Mouse (Mus musculus) stomach, embryonic 14.5 days (tissue): ENCODE measurements around the gene Gm45062. TPM values are rescaled to one million over a fixed set of nuclear protein-coding genes. Genes with fewer than 3 reads are reported as not detected.

Experiments used
- ATAC-seq: fragments of 200-750 bp; cut with Nextera tagmentation; 2 replicates; pipeline ENCODE4 v1.8.0; 2017; ENCODE audit warnings: low read depth, moderate TSS enrichment; ENCODE audit not compliant: insufficient number of reproducible peaks, insufficient read depth, low FRiP score
- H3K27ac ChIP-seq: fragments of 300-500 bp; sonication (generic); 2 replicates; pipeline ENCODE4 v1.5.1; 2014; ENCODE audit warnings: mild to moderate bottlenecking, low read length, moderate library complexity, mixed read lengths
- H3K27me3 ChIP-seq: fragments of 300-500 bp; sonication (generic); 2 replicates; pipeline ENCODE4 v1.6.1; 2014; ENCODE audit warnings: low read length, control low read depth, mixed read lengths; ENCODE audit not compliant: control insufficient read depth, insufficient read depth
- H3K36me3 ChIP-seq: fragments of 300-500 bp; sonication (generic); 2 replicates; pipeline ENCODE4 v1.6.1; 2014; ENCODE audit warnings: mild to moderate bottlenecking, control low read depth, low read length, moderate library complexity, mixed read lengths; ENCODE audit not compliant: control insufficient read depth, insufficient read depth
- H3K4me1 ChIP-seq: fragments of 300-500 bp; sonication (generic); 2 replicates; pipeline ENCODE4 v1.6.1; 2014; ENCODE audit warnings: low read length, control low read depth, mixed read lengths; ENCODE audit not compliant: control insufficient read depth, insufficient read depth
- H3K4me2 ChIP-seq: fragments of 300-500 bp; sonication (generic); replicated peaks from 2 replicates; pipeline ENCODE4 v1.6.1; 2014; ENCODE audit warnings: low read depth, low read length, control low read depth
- H3K4me3 ChIP-seq: fragments of 300-500 bp; sonication (generic); 2 replicates; pipeline ENCODE4 v1.5.1; 2014; ENCODE audit warnings: low read depth, low read length, control low read depth
- H3K9ac ChIP-seq: fragments of 300-500 bp; sonication (generic); replicated peaks from 2 replicates; pipeline ENCODE4 v1.6.1; 2014; ENCODE audit warnings: low read depth, mild to moderate bottlenecking, control low read depth, low read length, moderate library complexity, mixed read lengths
- H3K9me3 ChIP-seq: fragments of 300-500 bp; sonication (generic); 2 replicates; pipeline ENCODE4 v1.6.1; 2016; ENCODE audit warnings: low read depth, low read length, control low read depth; ENCODE audit not compliant: control insufficient read depth
- WGBS: fragments of 180-500 bp; shearing (Covaris S2); extraction: QIAGEN DNeasy Blood & Tissue Kit; methylation state at CpG from one replicate; pipeline ENCODE4 v1.1.7; 2014; 5-methylcytosine and 5-hydroxymethylcytosine counted together
- polyA plus RNA-seq: library from polyadenylated mRNA; unstranded; fragments of >200 nt; fragmentation: Nextera tagmentation; extraction: Ambion mirVana; gene quantifications from 2 replicates; pipeline ENCODE4 v1.2.1, GENCODE M21; 2014

Gm45062 gene
- polyA plus RNA-seq, 1 experiment from 2014 or later: 11.6 TPM

DNA sequence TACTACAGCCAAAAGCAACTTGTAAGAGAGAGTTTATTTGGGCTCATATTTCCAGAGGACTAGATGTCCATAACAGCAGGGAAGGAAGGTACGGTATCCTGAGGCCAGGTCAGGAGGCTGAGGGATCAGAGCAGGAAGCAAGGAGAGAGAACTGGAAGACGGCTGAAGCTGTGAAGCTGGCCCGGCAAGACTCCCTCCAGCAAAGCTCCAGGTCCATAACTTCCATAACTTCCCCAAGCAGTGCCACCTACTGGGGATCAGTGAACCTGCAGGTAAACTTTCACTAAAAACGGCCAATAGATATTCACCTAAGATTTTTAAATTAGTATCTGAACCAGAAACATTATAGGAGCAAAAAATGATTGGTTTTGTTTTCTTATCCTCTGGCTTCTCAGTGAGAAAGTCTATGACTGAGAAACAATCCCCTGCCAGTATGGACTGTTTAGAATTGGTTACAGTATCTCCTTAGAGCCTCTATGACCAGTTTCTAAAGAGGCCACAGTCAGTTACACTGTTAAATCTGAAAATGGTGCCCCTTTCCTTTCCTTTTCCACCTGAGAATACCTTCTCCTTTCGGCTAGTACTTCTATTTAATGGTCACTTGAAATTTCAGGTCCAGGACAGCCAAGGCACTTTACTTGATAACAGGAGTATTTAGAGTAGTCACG is 15.3 kb downstream of the Gm45062 start:
- H3K27me3 ChIP-seq: no peaks in the 10 kb centered on the region
- H3K9ac ChIP-seq: no peak overlapping the region
- H3K36me3 ChIP-seq: no peaks in the 10 kb centered on the region
- no peaks in the 10 kb centered on the region for H3K9me3 ChIP-seq
- H3K4me2 ChIP-seq: no peak overlapping the region
- H3K27ac ChIP-seq: no peak overlapping the region
- H3K4me1 ChIP-seq: no peaks in the 10 kb centered on the region
- WGBS: 40% methylated on average over 6 of the region's 6 CpGs
- no peak overlapping the region for H3K4me3 ChIP-seq
- no peak for ATAC-seq

DNA sequence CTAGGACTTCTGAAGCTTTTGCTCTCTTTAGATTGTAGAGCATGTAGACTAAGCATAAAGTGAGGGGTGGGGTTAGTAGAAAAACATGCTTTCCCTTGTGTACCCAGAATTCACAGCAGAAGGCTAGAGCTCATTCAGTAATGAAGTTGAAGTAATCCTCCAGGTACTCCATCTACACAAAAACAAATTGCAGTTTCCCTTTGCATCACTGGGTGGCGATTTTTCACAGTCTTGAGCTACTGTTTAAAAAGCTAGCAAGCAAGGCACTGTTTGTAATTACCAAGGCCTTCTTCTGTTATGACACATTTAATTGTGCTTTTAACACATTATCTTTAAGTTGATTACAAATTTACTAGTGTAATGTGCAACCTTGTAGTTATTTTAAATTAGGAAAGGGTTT is 15.8 kb downstream of the Gm45062 start:
- Histone ChIP-seq H3K4me1 (no peaks in the 10 kb centered on the region), H3K36me3 (no peaks in the 10 kb centered on the region), H3K4me3 (no peak overlapping the region), H3K9me3 (no peaks in the 10 kb centered on the region), H3K9ac (no peak overlapping the region), H3K27me3 (no peaks in the 10 kb centered on the region), H3K27ac (no peak overlapping the region), H3K4me2 (no peak overlapping the region)
- WGBS: 10% methylated on average over 1 of the region's 1 CpGs
- no peak for ATAC-seq

DNA sequence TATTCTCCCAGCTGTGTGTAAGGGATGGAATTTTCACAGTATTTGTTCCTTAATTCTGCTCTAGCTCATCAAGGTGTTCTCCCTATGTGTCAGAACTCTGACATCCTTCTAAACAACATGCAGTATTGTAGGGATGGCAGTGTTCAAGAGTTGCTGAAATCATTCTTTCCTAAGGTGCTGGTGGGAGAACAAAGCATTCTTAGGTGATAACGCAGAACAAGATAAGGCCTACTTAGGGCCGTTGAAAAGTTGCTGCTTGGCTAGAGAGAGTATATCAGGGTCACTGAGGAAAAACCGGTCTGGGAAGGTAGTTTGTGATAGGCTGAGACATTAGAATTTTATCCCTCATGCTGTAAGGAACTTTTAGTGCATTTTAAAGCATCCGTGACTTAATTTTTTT is 17.2 kb downstream of the Gm45062 start:
- H3K9ac ChIP-seq: no peak overlapping the region
- H3K36me3 ChIP-seq: no peaks in the 10 kb centered on the region
- H3K4me3 ChIP-seq: no peak overlapping the region
- H3K9me3 ChIP-seq: no peaks in the 10 kb centered on the region
- no peak for ATAC-seq
- 61% methylated on average over 4 of the region's 4 CpGs for WGBS
- no peaks in the 10 kb centered on the region for H3K4me1 ChIP-seq
- no peak overlapping the region for H3K27ac ChIP-seq
- no peaks in the 10 kb centered on the region for H3K27me3 ChIP-seq
- no peak overlapping the region for H3K4me2 ChIP-seq

DNA sequence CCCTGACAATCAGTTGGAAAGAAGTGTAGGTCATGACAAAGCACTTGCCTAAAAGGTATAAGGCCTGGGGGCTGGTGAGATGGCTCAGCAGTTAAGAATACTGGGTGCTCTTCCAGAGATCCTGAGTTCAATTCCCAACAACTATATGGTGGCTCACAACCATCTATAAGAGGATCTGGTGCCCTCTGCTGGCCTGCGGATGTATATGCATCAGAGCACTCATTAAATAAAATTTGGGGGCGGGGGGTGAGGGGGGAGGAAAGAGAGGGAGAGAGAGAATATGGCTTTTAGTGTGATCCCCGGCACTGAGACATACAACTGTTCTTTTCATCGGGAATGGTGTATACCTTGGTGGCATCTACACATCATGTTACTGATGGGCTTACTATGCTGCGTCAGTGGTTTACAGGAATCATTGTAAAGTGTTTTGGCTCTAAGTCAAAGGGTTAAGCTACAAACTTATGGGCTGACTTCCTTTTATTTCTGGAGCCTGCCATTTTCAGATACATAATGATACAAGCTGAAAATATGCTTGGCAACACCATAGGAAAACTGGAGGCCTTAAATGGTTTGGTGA is 19.3 kb downstream of the Gm45062 start:
- ATAC-seq: no peak
- H3K9ac ChIP-seq: no peak overlapping the region
- no peaks in the 10 kb centered on the region for H3K27me3 ChIP-seq
- H3K27ac ChIP-seq: no peak overlapping the region
- WGBS: 78% methylated on average over 5 of the region's 5 CpGs
- no peaks in the 10 kb centered on the region for H3K9me3 ChIP-seq
- no peak overlapping the region for H3K4me2 ChIP-seq
- no peaks in the 10 kb centered on the region for H3K36me3 ChIP-seq
- H3K4me3 ChIP-seq: no peak overlapping the region
- H3K4me1 ChIP-seq: no peaks in the 10 kb centered on the region

DNA sequence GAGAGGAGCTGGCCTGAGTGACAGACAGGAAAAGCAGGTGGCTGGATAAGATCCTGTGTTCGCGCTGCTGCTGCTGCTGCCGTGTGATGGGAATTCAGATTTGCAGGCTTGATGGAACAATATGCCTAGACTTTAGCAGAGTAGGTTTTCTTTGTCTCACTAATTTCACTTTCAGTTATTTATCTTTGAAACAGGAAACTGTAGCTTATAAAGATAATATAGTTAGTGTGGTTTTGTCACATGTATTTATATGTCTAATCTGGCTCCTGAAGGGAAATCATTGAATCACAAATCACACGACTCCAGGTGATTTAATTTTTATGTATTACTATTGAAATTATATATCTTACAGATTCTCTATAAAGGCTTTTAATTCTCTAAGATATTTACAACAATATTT is 24.0 kb downstream of the Gm45062 start:
- no peaks in the 10 kb centered on the region for H3K9me3 ChIP-seq
- 78% methylated on average over 4 of the region's 4 CpGs for WGBS
- no peaks in the 10 kb centered on the region for H3K4me1 ChIP-seq
- H3K36me3 ChIP-seq: no peaks in the 10 kb centered on the region
- H3K27ac ChIP-seq: no peak overlapping the region
- H3K9ac ChIP-seq: no peak overlapping the region
- no peak overlapping the region for H3K4me3 ChIP-seq
- H3K27me3 ChIP-seq: no peaks in the 10 kb centered on the region
- no peak overlapping the region for H3K4me2 ChIP-seq
- no peak for ATAC-seq

DNA sequence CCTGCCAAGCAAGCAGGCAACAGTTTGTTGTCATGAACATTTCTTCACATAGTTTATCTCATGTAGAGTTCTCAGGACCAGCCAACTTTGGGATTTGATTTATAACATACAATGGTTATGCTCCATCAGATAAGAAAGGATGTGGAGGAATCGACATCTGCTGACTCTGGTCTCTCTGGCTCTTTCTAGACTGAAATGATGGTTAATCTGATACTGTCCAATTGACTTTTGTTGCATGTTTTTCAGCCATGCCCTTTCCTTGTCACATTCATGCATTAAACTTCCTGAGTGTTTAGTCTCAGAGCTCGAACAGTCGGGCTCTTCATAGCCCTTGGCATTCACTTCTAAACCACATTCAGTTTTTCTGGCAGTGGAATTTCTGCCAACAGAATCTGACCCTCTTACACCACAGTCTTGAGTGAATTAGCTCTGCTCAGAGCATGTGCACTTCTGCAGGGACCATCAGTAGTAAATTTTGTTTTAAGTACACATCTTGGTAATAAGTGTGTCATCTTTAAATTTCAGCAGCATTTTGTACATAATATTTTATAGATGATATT is 26.2 kb downstream of the Gm45062 start:
- no peaks in the 10 kb centered on the region for H3K9me3 ChIP-seq
- no peak overlapping the region for H3K4me3 ChIP-seq
- H3K36me3 ChIP-seq: no peaks in the 10 kb centered on the region
- ATAC-seq: no peak
- H3K4me1 ChIP-seq: no peaks in the 10 kb centered on the region
- no peak overlapping the region for H3K9ac ChIP-seq
- H3K4me2 ChIP-seq: no peak overlapping the region
- H3K27ac ChIP-seq: no peak overlapping the region
- 68% methylated on average over 3 of the region's 3 CpGs for WGBS
- no peaks in the 10 kb centered on the region for H3K27me3 ChIP-seq

DNA sequence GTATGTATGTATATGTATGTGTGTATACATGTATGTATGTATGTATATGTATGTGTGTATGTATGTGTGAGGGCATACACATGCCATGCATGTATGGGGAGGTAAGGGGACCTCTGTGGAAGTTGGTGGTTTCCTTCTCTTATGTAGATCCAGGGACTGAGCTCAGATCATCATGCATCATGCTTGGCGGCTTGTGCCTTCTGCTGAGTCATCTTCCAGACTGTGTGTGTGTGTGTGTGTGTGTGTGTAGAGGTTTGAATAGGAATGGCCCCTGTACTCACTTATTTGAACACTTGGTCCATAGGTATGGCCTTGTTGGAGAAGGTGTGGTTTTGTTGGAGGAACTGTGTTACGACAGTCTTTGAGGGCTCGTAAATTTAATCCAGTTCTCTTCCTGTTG is 26.9 kb downstream of the Gm45062 start:
- Histone ChIP-seq H3K4me3 (no peak overlapping the region), H3K4me2 (no peak overlapping the region), H3K27ac (no peak overlapping the region), H3K36me3 (no peaks in the 10 kb centered on the region), H3K9me3 (no peaks in the 10 kb centered on the region), H3K4me1 (no peaks in the 10 kb centered on the region), H3K27me3 (no peaks in the 10 kb centered on the region), H3K9ac (no peak overlapping the region)
- ATAC-seq: no peak
- 94% methylated on average over 3 of the region's 3 CpGs for WGBS

DNA sequence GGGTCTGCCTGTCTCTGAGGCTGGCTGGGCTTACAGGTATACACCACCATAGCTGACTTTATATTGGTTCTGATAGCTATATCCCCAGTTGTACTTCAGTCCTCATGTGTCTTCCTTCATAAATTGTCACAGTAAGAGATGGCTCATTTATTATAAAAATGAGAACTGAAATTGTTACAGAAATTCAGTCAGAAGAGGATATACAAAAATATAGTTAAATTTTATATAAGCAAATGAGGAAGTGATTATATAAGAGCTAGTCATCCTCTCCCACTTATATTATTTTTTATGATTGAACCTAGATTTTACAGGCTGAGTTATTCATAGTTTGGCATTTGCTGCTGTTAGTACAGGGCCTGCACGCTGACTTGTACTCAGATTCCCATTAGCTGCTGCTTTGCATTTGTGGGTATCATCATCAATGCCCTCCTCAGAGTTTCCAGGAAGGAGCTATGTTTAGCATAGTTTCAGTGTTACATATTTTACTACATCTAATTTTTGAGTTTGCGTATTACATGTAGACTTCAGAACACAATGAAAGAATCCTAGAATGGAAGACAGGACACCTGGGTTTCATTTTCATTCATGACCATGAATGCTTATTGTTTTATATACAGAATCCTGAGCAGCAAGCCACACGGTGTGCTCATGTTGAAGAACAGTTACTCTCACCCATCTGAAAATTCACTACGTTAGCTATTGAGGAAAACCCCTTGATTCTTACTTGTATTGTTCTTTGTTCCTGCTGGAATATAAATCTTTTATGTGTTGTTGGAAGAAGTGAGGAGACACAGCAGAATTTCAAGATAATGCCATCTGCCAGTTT is 29.7 kb downstream of the Gm45062 start:
- WGBS: 87% methylated on average over 4 of the region's 4 CpGs
- H3K9me3 ChIP-seq: no peaks in the 10 kb centered on the region
- H3K4me2 ChIP-seq: no peak overlapping the region
- no peaks in the 10 kb centered on the region for H3K4me1 ChIP-seq
- no peak overlapping the region for H3K9ac ChIP-seq
- no peak for ATAC-seq
- no peaks in the 10 kb centered on the region for H3K27me3 ChIP-seq
- H3K36me3 ChIP-seq: no peaks in the 10 kb centered on the region
- no peak overlapping the region for H3K27ac ChIP-seq
- no peak overlapping the region for H3K4me3 ChIP-seq
